Mouse (Mus musculus): ENCODE measurements at regions not wholly inside any gene's neighbourhood (a gene's known extent, or its start where the extent isn't known, plus 50 kb on each side); places are given as distances from the start of the nearest gene placed in this dataset.

DNA sequence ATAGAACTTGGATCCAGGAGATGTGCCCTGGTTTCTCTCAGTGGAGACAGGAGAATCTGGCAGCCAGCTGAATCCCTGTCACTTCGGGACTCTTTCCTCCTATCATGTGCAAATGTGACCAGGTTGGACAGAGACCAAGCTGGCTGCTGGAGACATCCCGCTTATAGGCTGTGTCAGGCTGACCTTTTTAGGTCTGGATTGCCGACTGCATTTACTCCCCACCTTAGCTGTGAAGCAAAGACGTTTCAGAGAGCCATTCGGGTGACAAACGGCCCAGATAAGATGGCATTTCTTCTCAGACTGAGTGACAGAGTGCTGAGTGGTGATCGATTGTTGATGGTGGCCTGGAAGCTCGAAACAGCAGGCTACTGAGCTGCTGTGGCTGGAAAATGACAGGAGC, 128.6 kb downstream of the Ifng start:
- no peaks in the 10 kb centered on the region for H3K4me1 ChIP-seq (ENCODE audit: insufficient read depth, low read depth, low read length)
- ATAC-seq (ENCODE audit: extremely low read depth, insufficient number of reproducible peaks, low FRiP score, poor library complexity, severe bottlenecking) (no peak), DNase-seq (ENCODE audit: low spot score) (no peak)
- no peaks in the 10 kb centered on the region for H3K27me3 ChIP-seq (ENCODE audit: insufficient read depth, low read length)
- H3K9me3 ChIP-seq (replicated peaks) = peaks cover 31% of the 10 kb centered on the region
- no peak overlapping the region for H3K4me3 ChIP-seq (ENCODE audit: low read depth, low read length)
- H3K36me3 ChIP-seq (replicated peaks) = no peaks in the 10 kb centered on the region
- TF ChIP-seq TAL1 (conservative IDR thresholded peaks at IDR 0.05; ENCODE audit: low read depth, low read length) (no peak), CTCF (IDR thresholded peaks at IDR 0.05; ENCODE audit: low read depth, low read length) (no peak), GATA1 (IDR thresholded peaks at IDR 0.05; ENCODE audit: borderline replicate concordance, low read length) (no peak), GATA2 (IDR thresholded peaks at IDR 0.05; ENCODE audit: borderline replicate concordance, low read depth, low read length) (no peak), POLR2AphosphoS5 (IDR thresholded peaks at IDR 0.05; ENCODE audit: insufficient replicate concordance, low read depth, low read length) (no peak)

DNA sequence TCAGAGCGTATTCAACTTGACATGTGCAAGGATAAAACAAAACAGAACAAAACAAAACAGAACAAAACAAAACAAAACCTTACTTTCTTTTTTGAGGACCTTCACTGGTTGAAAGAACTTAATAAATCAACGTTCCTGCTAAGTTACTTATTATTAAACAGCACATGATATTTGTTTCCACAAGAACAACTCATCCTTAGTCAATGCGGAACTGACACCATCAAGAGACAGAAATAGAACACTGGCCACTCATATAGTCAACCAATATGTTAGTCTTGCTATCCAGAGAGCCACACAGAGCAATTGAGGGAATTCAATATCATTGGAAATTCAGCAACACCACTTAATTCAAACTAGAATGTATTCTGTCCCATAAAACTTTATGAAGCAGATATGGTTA, 132.4 kb downstream of the Ifng start:
- Histone ChIP-seq H3K4me1 (ENCODE audit: insufficient read depth, low read depth, low read length) (no peaks in the 10 kb centered on the region), H3K27me3 (ENCODE audit: insufficient read depth, low read length) (no peaks in the 10 kb centered on the region), H3K4me3 (ENCODE audit: low read depth, low read length) (no peak overlapping the region), H3K36me3 (replicated peaks) (no peaks in the 10 kb centered on the region), H3K9me3 (replicated peaks) (peaks cover 32% of the 10 kb centered on the region)
- ATAC-seq (ENCODE audit: extremely low read depth, insufficient number of reproducible peaks, low FRiP score, poor library complexity, severe bottlenecking) = no peak
- TF ChIP-seq TAL1 (conservative IDR thresholded peaks at IDR 0.05; ENCODE audit: low read depth, low read length) (no peak), GATA1 (IDR thresholded peaks at IDR 0.05; ENCODE audit: borderline replicate concordance, low read length) (no peak), POLR2AphosphoS5 (IDR thresholded peaks at IDR 0.05; ENCODE audit: insufficient replicate concordance, low read depth, low read length) (no peak), CTCF (IDR thresholded peaks at IDR 0.05; ENCODE audit: low read depth, low read length) (no peak), GATA2 (IDR thresholded peaks at IDR 0.05; ENCODE audit: borderline replicate concordance, low read depth, low read length) (no peak)
- DNase-seq (ENCODE audit: low spot score) = no peak

DNA sequence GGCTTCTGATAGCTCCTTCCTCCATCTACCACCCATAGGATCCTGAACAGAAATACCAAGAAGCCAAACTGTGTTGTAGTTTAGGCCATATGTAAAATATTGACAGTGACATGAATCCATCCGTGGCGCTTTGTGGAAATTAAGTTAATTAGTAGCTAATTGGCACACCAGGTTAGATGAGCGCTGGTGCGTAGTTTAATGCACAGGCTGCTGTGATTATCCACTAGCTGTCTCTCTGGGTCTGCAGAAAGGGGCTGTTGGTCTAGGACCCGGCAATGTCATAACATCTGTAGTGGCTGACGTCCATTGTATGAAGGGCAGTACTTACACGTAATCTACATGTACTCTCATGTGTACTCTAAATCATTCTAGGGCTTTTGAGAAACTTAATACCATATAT, 134.7 kb downstream of the Ifng start:
- ATAC-seq (ENCODE audit: extremely low read depth, insufficient number of reproducible peaks, low FRiP score, poor library complexity, severe bottlenecking) = no peak
- TF ChIP-seq GATA2 (IDR thresholded peaks at IDR 0.05; ENCODE audit: borderline replicate concordance, low read depth, low read length) = no peak
- TF ChIP-seq CTCF (IDR thresholded peaks at IDR 0.05; ENCODE audit: low read depth, low read length) = no peak
- no peak for TF ChIP-seq TAL1 (conservative IDR thresholded peaks at IDR 0.05; ENCODE audit: low read depth, low read length)
- no peak for TF ChIP-seq POLR2AphosphoS5 (IDR thresholded peaks at IDR 0.05; ENCODE audit: insufficient replicate concordance, low read depth, low read length)
- no peak for TF ChIP-seq GATA1 (IDR thresholded peaks at IDR 0.05; ENCODE audit: borderline replicate concordance, low read length)
- no peak overlapping the region for H3K4me3 ChIP-seq (ENCODE audit: low read depth, low read length)
- H3K36me3 ChIP-seq (replicated peaks) = no peaks in the 10 kb centered on the region
- peaks cover 22% of the 10 kb centered on the region for H3K9me3 ChIP-seq (replicated peaks)
- DNase-seq (ENCODE audit: low spot score) = no peak
- H3K4me1 ChIP-seq (ENCODE audit: insufficient read depth, low read depth, low read length) = no peaks in the 10 kb centered on the region
- H3K27me3 ChIP-seq (ENCODE audit: insufficient read depth, low read length) = no peaks in the 10 kb centered on the region

DNA sequence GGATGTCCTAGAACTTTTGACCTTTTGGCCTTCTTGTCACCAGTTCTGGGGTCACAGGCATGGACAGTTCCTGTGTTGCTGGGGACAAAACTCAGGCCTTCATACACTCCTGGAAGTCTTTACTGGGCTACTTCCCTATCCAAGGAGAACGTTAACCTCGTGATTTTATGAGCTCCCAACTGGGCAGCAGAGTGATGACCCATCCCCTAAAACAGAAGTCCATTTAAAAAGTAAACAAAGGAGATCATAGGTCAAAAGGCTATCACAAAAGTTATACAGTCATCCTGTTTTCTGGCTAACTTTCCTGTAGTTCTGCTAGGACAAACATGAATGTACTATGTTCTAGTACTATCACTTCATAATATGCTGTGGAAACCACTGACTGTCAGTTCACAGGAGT, 140.5 kb downstream of the Ifng start:
- ATAC-seq (ENCODE audit: extremely low read depth, insufficient number of reproducible peaks, low FRiP score, poor library complexity, severe bottlenecking) = no peak

DNA sequence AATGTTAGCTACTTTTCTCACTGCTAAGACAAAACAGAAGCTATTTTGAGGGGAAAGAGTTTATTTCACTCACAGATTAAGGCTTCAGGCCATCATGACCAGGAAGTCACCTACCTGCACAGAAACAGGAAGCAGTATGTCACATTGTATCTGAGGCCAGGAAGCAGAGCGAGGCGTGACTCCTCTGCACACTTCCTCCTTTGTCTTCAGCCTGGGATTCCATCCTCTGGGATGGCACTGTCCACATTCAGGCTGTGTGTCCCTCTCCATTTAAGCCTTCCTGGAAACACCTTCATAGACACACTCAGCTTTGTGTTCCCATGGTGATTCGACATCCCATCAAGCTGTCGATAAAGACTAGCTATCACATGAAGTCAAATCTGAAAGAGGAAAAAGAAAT, 145.0 kb downstream of the Ifng start:
- Histone ChIP-seq H3K4me1 (ENCODE audit: insufficient read depth, low read depth, low read length) (no peaks in the 10 kb centered on the region), H3K27me3 (ENCODE audit: insufficient read depth, low read length) (no peaks in the 10 kb centered on the region), H3K36me3 (replicated peaks) (no peaks in the 10 kb centered on the region), H3K9me3 (replicated peaks) (peaks cover 36% of the 10 kb centered on the region), H3K4me3 (ENCODE audit: low read depth, low read length) (no peak overlapping the region)
- no peak for DNase-seq (ENCODE audit: low spot score)
- ATAC-seq (ENCODE audit: extremely low read depth, insufficient number of reproducible peaks, low FRiP score, poor library complexity, severe bottlenecking) = no peak
- TF ChIP-seq CTCF (IDR thresholded peaks at IDR 0.05; ENCODE audit: low read depth, low read length) (no peak), TAL1 (conservative IDR thresholded peaks at IDR 0.05; ENCODE audit: low read depth, low read length) (no peak), GATA1 (IDR thresholded peaks at IDR 0.05; ENCODE audit: borderline replicate concordance, low read length) (no peak), GATA2 (IDR thresholded peaks at IDR 0.05; ENCODE audit: borderline replicate concordance, low read depth, low read length) (no peak), POLR2AphosphoS5 (IDR thresholded peaks at IDR 0.05; ENCODE audit: insufficient replicate concordance, low read depth, low read length) (no peak)

More for the DNA sequence above, 140.5 kb downstream of the Ifng start:
- no peaks in the 10 kb centered on the region for H3K27me3 ChIP-seq (ENCODE audit: insufficient read depth, low read length)
- no peaks in the 10 kb centered on the region for H3K36me3 ChIP-seq (replicated peaks)
- H3K4me3 ChIP-seq (ENCODE audit: low read depth, low read length) = no peak overlapping the region
- no peak for DNase-seq (ENCODE audit: low spot score)
- H3K4me1 ChIP-seq (ENCODE audit: insufficient read depth, low read depth, low read length) = no peaks in the 10 kb centered on the region
- no peak for TF ChIP-seq POLR2AphosphoS5 (IDR thresholded peaks at IDR 0.05; ENCODE audit: insufficient replicate concordance, low read depth, low read length)
- TF ChIP-seq GATA1 (IDR thresholded peaks at IDR 0.05; ENCODE audit: borderline replicate concordance, low read length) = no peak
- no peak for TF ChIP-seq GATA2 (IDR thresholded peaks at IDR 0.05; ENCODE audit: borderline replicate concordance, low read depth, low read length)
- H3K9me3 ChIP-seq (replicated peaks) = peaks cover 30% of the 10 kb centered on the region

DNA sequence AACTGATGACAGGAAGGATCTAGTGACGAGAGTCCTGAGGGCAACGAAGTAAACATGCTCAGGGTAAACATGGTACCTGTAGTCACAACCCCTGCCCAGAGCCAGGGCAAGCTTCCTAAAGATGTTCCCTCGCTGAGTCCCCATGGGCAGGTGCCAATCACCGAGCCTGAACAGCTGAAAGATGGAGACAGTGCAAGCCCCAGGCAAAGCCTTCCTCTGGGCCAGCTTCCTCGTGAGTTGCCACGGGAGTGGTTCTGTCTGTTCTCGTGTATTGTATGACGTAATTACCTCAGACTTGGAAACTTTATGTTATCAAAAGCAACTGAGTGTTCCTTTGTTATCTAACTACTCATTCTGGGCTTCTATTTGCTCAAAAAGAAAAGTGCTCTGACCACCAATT, 147.4 kb downstream of the Ifng start:
- no peaks in the 10 kb centered on the region for H3K4me1 ChIP-seq (ENCODE audit: insufficient read depth, low read depth, low read length)
- H3K4me3 ChIP-seq (ENCODE audit: low read depth, low read length) = no peak overlapping the region
- no peaks in the 10 kb centered on the region for H3K36me3 ChIP-seq (replicated peaks)
- TF ChIP-seq CTCF (IDR thresholded peaks at IDR 0.05; ENCODE audit: low read depth, low read length) (no peak), GATA2 (IDR thresholded peaks at IDR 0.05; ENCODE audit: borderline replicate concordance, low read depth, low read length) (no peak), TAL1 (conservative IDR thresholded peaks at IDR 0.05; ENCODE audit: low read depth, low read length) (no peak), POLR2AphosphoS5 (IDR thresholded peaks at IDR 0.05; ENCODE audit: insufficient replicate concordance, low read depth, low read length) (no peak), GATA1 (IDR thresholded peaks at IDR 0.05; ENCODE audit: borderline replicate concordance, low read length) (no peak)
- no peaks in the 10 kb centered on the region for H3K27me3 ChIP-seq (ENCODE audit: insufficient read depth, low read length)
- H3K9me3 ChIP-seq (replicated peaks) = peaks cover 36% of the 10 kb centered on the region
- ATAC-seq (ENCODE audit: extremely low read depth, insufficient number of reproducible peaks, low FRiP score, poor library complexity, severe bottlenecking) (no peak), DNase-seq (ENCODE audit: low spot score) (no peak)

Data from G1E (cell line).